Mouse (Mus musculus): ENCODE data around the gene Rab4a.

DNA sequence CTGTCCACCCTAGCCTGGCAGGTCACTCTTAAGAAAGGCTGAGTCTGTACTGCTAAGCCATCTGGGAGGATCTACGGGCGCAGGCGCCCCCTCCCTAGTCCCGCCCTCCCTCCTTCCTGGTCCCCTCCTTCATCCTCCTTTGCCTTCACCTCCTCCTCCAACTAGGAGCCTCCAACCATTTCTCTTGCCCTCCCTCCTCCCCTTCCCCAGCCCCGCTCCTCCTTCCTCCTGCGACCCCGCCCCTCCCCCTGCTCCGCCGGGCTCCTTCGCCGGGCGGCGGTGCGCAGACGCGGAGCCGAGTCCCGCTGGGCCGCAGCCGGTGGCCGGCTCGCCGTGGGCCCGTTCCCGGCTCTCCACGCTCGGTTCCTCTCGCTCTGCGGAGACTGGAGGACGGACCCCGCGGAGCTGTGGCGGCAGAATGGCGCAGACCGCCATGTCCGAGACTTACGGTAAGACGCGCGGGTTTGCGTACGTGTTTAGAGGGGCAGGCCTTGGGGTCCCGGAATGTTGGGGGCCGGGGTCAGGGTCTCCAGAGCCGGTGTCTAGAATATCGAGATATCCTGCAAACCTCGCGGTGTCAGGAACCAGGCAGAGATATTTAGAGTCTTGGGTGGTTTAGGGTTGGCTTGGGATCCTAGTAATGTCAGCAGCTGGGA lies at the start of gene Rab4a:
- TF ChIP-seq EP300 (IDR thresholded peaks at IDR 0.05) (no peak), CTCF (IDR thresholded peaks at IDR 0.05) (no peak)

Measured in lung, postnatal 0 days (tissue).